Mouse (Mus musculus): Measurements from ENCODE around the gene Sema5a. TPM values are rescaled to one million over a fixed set of nuclear protein-coding genes. Genes with fewer than 3 reads are reported as not detected.

The Sema5a gene
- polyA plus RNA-seq, 3 experiments from 2014 or later, result not detected

DNA sequence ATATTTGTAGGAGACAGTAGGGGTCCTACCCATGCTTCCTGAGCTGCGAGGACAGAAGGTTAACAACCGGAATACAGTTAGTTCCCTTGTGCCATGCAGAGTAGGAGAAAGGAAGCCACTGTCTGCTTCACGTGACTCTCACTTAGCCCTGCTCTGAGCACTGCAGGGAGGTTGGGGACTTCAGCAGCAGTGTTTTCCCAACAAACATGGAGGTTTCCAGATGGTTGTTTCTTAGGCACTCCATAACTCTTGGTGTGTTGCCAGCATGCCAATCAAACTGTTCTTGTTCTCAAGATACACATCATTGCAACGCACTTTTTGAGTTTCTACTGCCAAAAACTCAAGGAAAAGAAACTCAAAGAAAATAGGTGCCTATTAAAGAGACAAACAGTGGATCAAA, 440.5 kb downstream of the Sema5a start:
- ATAC-seq, result no peak

DNA sequence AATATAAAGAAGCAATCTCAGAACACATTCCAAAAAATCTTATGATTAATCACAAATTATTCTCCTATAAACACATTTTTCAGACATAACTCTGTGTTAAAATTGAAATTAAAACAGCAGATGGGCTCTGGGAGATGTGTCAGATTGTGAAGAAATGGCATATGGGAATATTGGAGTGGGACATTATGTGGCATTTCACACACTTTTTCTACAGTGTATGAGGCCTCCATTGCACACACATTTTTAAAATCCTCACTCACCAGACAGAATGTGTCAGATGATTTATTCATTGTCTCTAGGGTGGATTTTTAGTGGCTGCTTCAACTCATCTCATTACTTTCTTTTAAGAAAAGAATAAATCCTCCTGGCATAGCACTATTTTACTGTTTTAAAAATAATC, 446.4 kb downstream of the Sema5a start:
- no peak for ATAC-seq

DNA sequence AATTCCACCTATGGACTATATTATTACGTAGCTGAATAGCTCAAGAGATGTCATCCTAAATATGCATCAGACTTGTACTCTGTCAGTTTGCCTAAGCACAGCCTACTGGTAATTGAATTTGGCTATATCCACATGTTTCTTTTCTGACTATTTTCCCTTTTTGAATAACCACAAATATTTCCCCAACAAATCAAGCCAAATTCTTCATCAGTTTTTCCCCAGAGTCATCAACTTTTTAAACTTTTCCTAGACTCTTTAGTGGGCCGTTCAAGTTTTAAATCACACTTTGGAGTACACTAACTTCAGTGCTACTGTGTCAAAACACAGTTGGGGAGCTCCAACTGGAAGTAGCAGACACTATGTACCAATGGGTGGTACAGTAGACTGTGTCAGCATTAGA, 448.4 kb downstream of the Sema5a start:
- no peak for ATAC-seq

DNA sequence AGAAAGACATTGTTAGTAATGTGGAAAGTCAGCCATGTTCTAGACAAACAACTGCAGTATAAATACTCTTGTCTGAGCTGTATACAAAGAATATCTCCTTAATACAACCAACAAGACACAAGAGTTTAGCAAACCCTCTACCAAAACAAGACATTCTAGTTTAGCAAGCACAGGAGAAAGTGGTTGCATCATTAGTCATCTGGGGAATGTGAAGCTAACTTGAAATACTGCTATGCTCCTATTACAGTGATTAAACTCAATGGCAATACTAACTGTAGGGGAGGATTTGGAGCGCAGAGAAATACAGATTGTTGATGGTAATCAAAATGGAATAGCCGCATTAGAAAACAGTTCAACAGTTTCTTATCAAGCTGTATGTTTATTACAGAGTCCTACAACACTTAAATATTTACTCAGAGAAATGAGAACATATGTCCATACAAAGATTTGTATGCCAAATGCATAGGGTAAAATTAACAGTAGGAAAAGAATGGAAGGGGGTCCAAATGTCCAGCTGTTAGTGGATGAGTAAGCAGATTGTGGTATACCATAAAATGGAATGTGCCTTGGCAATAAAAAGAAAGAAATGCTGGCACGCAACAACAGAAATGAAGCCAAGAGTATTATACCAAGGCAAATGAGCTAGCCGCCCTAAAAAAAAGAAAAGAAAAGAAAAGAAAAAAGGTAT, 472.8 kb downstream of the Sema5a start:
- ATAC-seq, result no peak

DNA sequence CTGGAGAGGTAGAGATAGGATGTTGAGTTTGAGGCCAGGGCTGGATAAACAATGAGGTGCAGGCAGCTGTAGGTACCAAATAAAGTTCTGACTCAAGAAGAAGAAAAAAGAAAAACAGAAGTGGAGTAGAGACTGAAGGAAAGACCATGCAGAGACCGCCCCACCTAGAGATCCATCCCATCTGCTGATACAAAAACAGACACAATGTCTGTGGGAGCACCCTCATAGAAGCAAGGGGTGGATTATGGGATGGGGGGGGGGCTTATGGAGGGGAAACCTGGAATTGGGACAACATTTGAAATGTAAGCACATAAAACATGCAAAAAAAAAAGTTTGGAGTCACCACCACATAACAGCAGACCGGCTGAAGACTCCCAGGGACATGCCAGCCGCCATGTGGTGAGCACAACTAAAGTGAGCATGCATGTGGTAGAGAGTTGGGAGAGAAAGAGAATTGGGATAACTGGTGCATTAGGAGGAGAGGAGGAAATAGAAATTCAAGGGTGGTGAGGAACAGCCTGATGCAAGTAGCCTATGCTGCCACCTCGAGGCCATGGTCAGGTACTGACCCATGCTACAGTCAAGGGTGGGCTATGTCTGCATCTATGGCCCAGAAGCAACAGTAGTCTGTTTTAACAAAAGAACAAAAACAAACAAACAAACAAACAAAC, 473.8 kb downstream of the Sema5a start:
- no peak for ATAC-seq

DNA sequence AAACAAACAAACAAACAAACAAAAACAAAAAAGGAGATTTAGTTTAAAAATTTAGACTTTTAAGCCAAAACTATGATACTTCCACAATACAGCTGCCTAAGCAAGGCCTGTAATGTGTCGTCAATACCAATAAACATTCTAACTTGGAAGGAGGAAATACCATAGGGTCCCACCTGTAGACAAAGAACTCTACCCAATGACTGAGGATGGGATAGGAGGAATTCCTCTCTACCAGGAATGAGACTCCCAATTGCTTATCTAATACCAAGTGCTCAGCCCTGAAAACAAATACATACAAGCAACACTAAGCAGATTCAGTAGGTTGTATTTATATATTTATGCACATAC, 474.3 kb downstream of the Sema5a start:
- ATAC-seq, result no peak

DNA sequence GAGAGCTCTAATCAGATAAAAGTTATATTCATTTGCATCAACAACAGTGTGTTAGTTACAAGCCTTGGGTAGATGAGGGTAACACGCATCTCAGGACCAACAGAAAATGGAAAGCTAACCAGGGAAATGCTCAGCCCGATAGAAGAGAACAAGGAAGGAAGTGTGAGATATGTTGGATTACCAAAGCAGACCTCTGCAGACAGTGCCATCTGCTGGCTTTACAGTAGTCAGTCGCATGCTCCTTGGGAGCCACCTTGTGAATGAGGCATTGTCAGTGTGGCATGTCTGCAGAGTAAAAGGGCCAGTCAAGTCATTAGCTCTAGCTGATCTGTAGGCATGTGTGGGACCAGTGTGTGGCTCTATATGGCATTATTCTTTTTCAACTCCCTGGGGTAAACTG, 486.2 kb downstream of the Sema5a start:
- no peak for ATAC-seq

Other genes with a start within 250 kb of the Sema5a start
- not detected for gene Tas2r119, start 67.5 kb upstream of the Sema5a start, polyA plus RNA-seq (2017; shearing (Covaris generic))

Measured in inflammation-experienced regulatory T-cells, adult 6 months (primary cell).